Mouse (Mus musculus) thymus, adult 2 months (tissue): ENCODE measurements around the gene Pigv.

Source experiments
- CTCF ChIP-seq: fragments of 200-500 bp; IDR thresholded peaks from 2 replicates; pipeline ENCODE4 v1.5.1; 2012; ENCODE audit warnings: mild to moderate bottlenecking, control low read depth, low read length, moderate library complexity, borderline replicate concordance; ENCODE audit not compliant: control insufficient read depth, poor library complexity, insufficient read depth; ENCODE audit errors: extremely low read depth
- POLR2A ChIP-seq: fragments of 200-500 bp; IDR thresholded peaks from 2 replicates; pipeline ENCODE4 v1.6.1; 2012; ENCODE audit warnings: mild to moderate bottlenecking, low read length, control low read depth, moderate library complexity; ENCODE audit not compliant: control insufficient read depth, poor library complexity, insufficient read depth; ENCODE audit errors: extremely low read depth

GRCm38 (mm10) chr4:133613026-133613425 is 59.4 kb downstream of the Pigv start:
- TF ChIP-seq POLR2A = no peak
- TF ChIP-seq CTCF = no peak
